Mouse (Mus musculus) layer of hippocampus, adult 8-10 months (tissue): ENCODE data around the gene Olfr110. TPM values are rescaled to one million over a fixed set of nuclear protein-coding genes. Genes with fewer than 3 reads are reported as not detected.
"Not testable (repeated sequence)": the region's sequence is repeated elsewhere in the genome, so short reads cannot be mapped to it uniquely, and the experiment has no call there.

Experiments used
- DNase-seq, 2 experiments: peaks; one replicate each; pipeline ENCODE4 v3.0.0; 2022; ENCODE audit warnings: low spot score in 2 of 2
- total RNA-seq, 4 experiments: library from RNA; stranded (reverse); gene quantifications; 2 replicates each; pipeline ENCODE4 v1.2.4; 2022

Gene Olfr110
- total RNA-seq = 1 to 10 TPM in 2 of 4 experiments, not detected in 2; 1.8 to 2.5 TPM

- DNase-seq = no peak
Observed at GRCm38 (mm10) chr17:37491930-37492518, at the start of gene Olfr110. Olfr110 (plus strand) TSS chr17:37492468.

- no peak for DNase-seq
Observed at GRCm38 (mm10) chr17:37445180-37445579, 47.1 kb upstream of the Olfr110 start, which contains the start of gene Olfr108. Olfr108 (plus strand) TSS chr17:37445480.

- no peak for DNase-seq
Observed at GRCm38 (mm10) chr17:37458616-37459015, 33.7 kb upstream of the Olfr110 start, which contains the start of gene Olfr109. Olfr109 (plus strand) TSS chr17:37458916.

- no peak for DNase-seq
Observed at GRCm38 (mm10) chr17:37483452-37483851, 8.8 kb upstream of the Olfr110 start, which contains the start of gene H2-M2. H2-M2 (minus strand) TSS chr17:37483552.

GRCm38 (mm10) chr17:37507730-37508129, 15.5 kb downstream of the Olfr110 start, which contains the start of gene Olfr111:
Olfr111 (plus strand) TSS chr17:37508030.
- no peak for DNase-seq

GRCm38 (mm10) chr17:37524612-37525011, 32.3 kb downstream of the Olfr110 start:
- not testable (repeated sequence) for DNase-seq

- not testable (repeated sequence) for DNase-seq
Observed at GRCm38 (mm10) chr17:37525427-37525826, 33.2 kb downstream of the Olfr110 start.

- DNase-seq = no peak
Observed at GRCm38 (mm10) chr17:37535173-37535572, 42.9 kb downstream of the Olfr110 start.

GRCm38 (mm10) chr17:37538416-37538815, 46.1 kb downstream of the Olfr110 start:
- not testable (repeated sequence) for DNase-seq

- DNase-seq = no peak
Observed at GRCm38 (mm10) chr17:37541454-37542119, 49.3 kb downstream of the Olfr110 start.

- DNase-seq = no peak
Observed at GRCm38 (mm10) chr17:37543800-37544435, 51.6 kb downstream of the Olfr110 start.

Other genes with a start within 250 kb of the Olfr110 start
- not detected for gene Olfr98, start 228.7 kb upstream of the Olfr110 start, total RNA-seq
- gene H2-M3, start 222.2 kb upstream of the Olfr110 start, total RNA-seq = 1 to 10 TPM; 2.4 to 6.3 (median 4.2) TPM
- gene Olfr99, start 209.0 kb upstream of the Olfr110 start, total RNA-seq = not detected
- gene Olfr101, start 188.2 kb upstream of the Olfr110 start, total RNA-seq = not detected
- gene Olfr102, start 175.4 kb upstream of the Olfr110 start, total RNA-seq = not detected
- gene Olfr103, start 152.8 kb upstream of the Olfr110 start, total RNA-seq = not detected
- gene Olfr104-ps, start 132.9 kb upstream of the Olfr110 start, total RNA-seq = not detected
- not detected for gene Olfr105-ps, start 113.4 kb upstream of the Olfr110 start, total RNA-seq
- not detected for gene Olfr106-ps, start 102.1 kb upstream of the Olfr110 start, total RNA-seq
- gene Olfr107, start 93.2 kb upstream of the Olfr110 start, total RNA-seq = not detected
- gene Olfr108, start 47.0 kb upstream of the Olfr110 start, total RNA-seq = not detected
- not detected for gene Olfr109, start 33.6 kb upstream of the Olfr110 start, total RNA-seq
- not detected for gene H2-M2, start 8.9 kb upstream of the Olfr110 start, total RNA-seq
- gene Olfr111, start 15.6 kb downstream of the Olfr110 start, total RNA-seq = 1 to 10 TPM in 2 of 4 experiments, not detected in 2; 4.8 to 5.5 TPM
- not detected for gene Olfr112, start 77.0 kb downstream of the Olfr110 start, total RNA-seq
- gene Olfr113, start 85.2 kb downstream of the Olfr110 start, total RNA-seq = not detected
- not detected for gene Olfr114, start 100.3 kb downstream of the Olfr110 start, total RNA-seq
- gene Olfr115, start 134.6 kb downstream of the Olfr110 start, total RNA-seq = not detected
- gene Olfr116, start 134.7 kb downstream of the Olfr110 start, total RNA-seq = not detected
- gene Olfr117, start 171.3 kb downstream of the Olfr110 start, total RNA-seq = not detected
- gene Olfr118, start 174.5 kb downstream of the Olfr110 start, total RNA-seq = not detected
- not detected for gene Olfr119, start 204.1 kb downstream of the Olfr110 start, total RNA-seq
- gene Olfr120, start 229.3 kb downstream of the Olfr110 start, total RNA-seq = not detected